Mouse (Mus musculus) erythroblast, embryonic 14.5 days (primary cell): ENCODE results near the gene Pes1.

ENCODE experiments used
- GATA1 ChIP-seq: IDR thresholded peaks from 2 replicates; pipeline ENCODE4 v1.6.1; 2012; ENCODE audit warnings: low read length, inconsistent platforms, mixed read lengths
- TAL1 ChIP-seq: IDR thresholded peaks from 3 replicates; pipeline ENCODE4 v1.6.1; 2012; ENCODE audit warnings: low read length, inconsistent platforms, mixed read lengths

- TF ChIP-seq GATA1 (no peak), TAL1 (no peak)
Measured at GRCm38 (mm10) chr11:3937321-3937874, 26.4 kb upstream of the Pes1 start.
